Mouse (Mus musculus): Measurements from ENCODE around the gene Zcchc7.

- TF ChIP-seq CTCF (IDR thresholded peaks at IDR 0.05; ENCODE audit: low read depth) (peak; percentile 34; the same call in 1 of the 2 replicates), EP300 (IDR thresholded peaks at IDR 0.05; ENCODE audit: low read depth) (no peak)
These were observed 154.4 kb downstream of the Zcchc7 start for GRCm38 (mm10) chr4:44910065-44910464.

Data from liver, embryonic 14.5 days (tissue).